Mouse (Mus musculus) MN1 (cell line): ENCODE results near the gene Phf20.

Source experiments
- DNase-seq: peaks from one replicate; pipeline ENCODE4 v3.0.0-alpha.2; 2016; ENCODE audit warnings: low spot score

The Phf20 gene

GRCm38 (mm10) chr2:156314811-156315210, 118.5 kb downstream of the Phf20 start:
- no peak for DNase-seq

- no peak for DNase-seq
These were observed 122.2 kb downstream of the Phf20 start for GRCm38 (mm10) chr2:156318491-156318890.

GRCm38 (mm10) chr2:156321538-156321937, 125.3 kb downstream of the Phf20 start:
- no peak for DNase-seq

GRCm38 (mm10) chr2:156324116-156324588, 127.9 kb downstream of the Phf20 start:
- DNase-seq: peak; percentile 65

GRCm38 (mm10) chr2:156324681-156325080, 128.4 kb downstream of the Phf20 start:
- peak; percentile 80 for DNase-seq

GRCm38 (mm10) chr2:156330681-156331080, 134.4 kb downstream of the Phf20 start:
- DNase-seq: no peak

- DNase-seq: no peak
These were observed 135.2 kb downstream of the Phf20 start for GRCm38 (mm10) chr2:156331446-156331965.

GRCm38 (mm10) chr2:156340078-156340477, 143.8 kb downstream of the Phf20 start:
- no peak for DNase-seq

- peak; percentile 42 for DNase-seq
These were observed 148.7 kb downstream of the Phf20 start for GRCm38 (mm10) chr2:156344775-156345532.

GRCm38 (mm10) chr2:156348812-156349211, 152.5 kb downstream of the Phf20 start:
- DNase-seq: no peak

GRCm38 (mm10) chr2:156349286-156349848, 153.1 kb downstream of the Phf20 start:
- DNase-seq: no peak

- DNase-seq: no peak
These were observed 155.0 kb downstream of the Phf20 start for GRCm38 (mm10) chr2:156351243-156351642.

- DNase-seq: no peak
These were observed 156.3 kb downstream of the Phf20 start for GRCm38 (mm10) chr2:156352413-156353165.

- peak; percentile 77 for DNase-seq
These were observed 157.0 kb downstream of the Phf20 start for GRCm38 (mm10) chr2:156353265-156353692.

GRCm38 (mm10) chr2:156356031-156356430, 159.8 kb downstream of the Phf20 start:
- DNase-seq: no peak
